Mouse (Mus musculus) retina, postnatal 1 day (tissue): ENCODE results near the gene Gm10197.
"Not testable (repeated sequence)": the region's sequence is repeated elsewhere in the genome, so short reads cannot be mapped to it uniquely, and the experiment has no call there.

ENCODE experiments used
- DNase-seq: peaks from one replicate; pipeline ENCODE4 v3.0.0-alpha.2; 2012

The Gm10197 gene

DNA sequence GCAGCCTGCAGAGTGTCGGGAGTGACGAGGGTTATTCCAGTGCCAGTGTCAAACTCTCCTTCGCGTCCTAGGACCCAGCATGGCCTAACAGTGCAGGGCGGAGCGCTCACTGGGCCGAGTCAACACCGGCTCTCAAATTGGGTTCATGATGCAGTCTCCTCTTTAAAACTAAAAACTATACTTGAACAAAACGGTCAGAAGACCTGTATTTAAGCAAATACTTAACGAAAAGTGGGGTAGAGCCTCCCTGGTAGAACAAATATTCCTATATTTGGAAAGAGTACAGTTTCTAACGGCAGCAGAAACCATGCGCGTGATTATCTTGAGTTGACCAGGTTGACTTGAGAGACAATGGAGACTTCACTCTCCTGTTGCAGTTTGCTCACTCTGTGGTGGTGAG lies at the start of gene Gm10197:
TSS of gene Gm10197 (minus strand) at position 101 of the 400 bp plus-strand sequence.
- DNase-seq, result no peak

- peak; percentile 86 for DNase-seq
Observed at GRCm38 (mm10) chr19:53420924-53421582, 49.5 kb upstream of the Gm10197 start.

DNA sequence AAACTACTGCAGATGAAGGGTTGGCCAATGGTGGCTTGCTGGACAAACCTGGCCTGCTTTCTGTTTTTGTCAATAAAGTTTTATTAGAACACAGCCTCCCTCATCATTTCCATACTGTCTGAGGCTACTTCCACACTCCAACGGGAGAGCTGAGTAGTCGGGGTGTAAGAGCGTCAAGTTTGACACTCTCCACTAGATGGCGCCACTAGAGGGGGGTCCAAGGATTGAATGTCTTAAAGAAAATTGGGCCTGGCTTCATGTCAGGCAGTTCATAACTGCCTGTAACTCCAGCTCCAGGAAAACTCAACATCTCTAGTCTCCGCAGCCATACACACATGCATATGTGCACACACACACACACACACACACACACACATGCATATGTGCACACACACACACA lies 48.3 kb upstream of the Gm10197 start:
- DNase-seq, result peak; percentile 83

DNA sequence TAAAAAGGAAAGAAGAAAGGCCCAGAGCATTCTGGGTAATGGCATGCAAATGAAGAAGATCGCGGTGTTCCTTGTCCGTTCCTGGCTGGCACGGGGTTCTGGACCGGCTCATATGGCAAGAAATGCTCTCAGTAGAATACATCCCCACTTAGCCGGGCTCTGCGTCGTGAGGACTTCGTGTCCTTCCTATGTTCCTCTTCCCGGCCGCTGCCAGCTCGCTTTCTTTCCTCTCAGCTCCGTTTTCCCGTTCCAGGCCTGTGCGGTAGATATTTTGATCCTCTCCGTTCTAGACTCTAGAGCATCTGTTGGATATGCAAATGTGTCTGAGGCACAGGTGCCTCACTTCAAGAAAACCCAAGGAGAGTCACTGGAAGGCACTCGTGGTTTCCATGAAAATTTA lies 43.6 kb upstream of the Gm10197 start:
- no peak for DNase-seq

DNA sequence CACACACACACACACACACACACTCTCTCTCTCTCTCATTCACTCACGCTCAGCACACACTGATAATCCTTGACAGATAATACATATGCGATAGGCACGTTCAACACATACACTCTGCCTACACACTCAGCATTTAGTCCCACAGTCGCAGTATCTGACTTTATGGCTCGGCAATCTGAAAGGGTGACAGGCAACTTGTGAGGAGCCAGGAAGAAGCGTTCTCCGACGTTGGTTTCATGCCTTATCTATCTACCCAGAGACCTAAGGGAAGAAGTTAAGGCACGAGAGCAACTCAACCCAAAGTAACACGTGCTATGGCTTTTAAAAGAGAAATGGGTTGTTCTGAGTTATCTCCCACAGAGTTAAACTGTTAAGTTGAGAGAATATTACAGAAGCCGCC lies 43.1 kb upstream of the Gm10197 start:
- no peak for DNase-seq

GRCm38 (mm10) chr19:53413617-53414380 lies 42.2 kb upstream of the Gm10197 start:
- DNase-seq, result no peak

DNA sequence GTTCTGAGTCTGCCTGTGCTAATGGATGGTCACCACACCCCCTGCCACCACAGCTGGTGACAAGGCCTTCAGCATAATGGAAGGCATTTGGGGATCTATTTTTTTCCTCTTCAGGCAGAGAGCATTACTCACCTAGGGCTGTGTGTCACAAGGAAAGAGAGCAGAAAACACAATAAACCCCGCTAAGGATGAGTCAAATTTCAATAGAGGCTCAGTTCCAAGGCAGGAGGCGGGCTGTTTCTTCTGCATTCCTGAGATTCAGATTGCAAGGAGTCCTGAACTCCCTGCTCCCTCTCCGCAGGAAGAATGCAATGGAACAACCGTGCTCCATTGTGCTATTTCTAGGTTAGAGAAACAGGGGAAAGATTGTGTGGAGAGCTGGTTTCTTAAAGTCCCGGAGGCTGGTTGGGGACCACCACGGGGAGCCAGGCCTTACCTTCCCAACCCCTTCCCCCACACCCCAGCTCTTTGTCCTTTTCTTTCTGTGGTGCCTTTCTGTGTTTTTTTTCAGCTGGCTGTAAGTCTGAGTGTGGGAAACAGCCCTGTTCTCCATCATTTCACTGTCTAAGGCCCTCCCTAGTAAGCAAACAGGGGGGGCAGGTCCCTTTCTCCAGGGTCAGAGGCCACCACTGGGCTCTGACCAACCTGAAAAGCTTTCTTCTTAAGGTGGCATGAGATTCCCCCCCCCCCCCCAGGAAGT lies 40.7 kb upstream of the Gm10197 start:
- no peak for DNase-seq

DNA sequence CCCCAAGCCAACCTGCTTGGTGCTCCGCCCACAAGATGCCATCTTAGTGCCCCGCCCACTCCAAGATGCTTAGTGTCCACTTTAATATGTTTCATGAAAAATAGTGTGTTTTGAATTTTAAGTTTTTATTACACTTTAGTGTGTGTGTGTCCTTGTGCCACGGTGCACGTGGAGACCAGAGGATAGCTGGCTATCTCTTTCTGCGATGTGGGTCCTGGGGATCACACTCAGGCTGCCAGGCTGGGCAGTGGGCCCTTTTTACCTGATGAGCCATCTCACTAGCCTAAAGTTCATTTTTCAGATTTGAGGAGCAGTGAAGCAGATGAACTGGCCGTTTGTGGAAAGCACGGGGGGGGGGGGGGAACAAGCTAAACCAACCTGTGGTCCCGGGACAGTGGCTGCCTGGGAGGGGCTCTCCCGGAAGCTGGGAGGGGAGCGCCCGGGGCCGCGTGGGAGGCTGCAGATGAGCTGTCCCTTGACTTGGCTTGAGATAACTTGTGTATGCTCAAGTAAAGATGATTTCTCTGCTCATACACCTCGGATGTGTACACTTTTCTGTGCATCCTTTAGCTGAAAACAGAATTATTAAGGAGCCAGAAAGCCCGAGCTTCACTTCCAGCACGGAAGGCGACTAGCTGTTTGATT lies 38.2 kb upstream of the Gm10197 start:
- no peak for DNase-seq

DNA sequence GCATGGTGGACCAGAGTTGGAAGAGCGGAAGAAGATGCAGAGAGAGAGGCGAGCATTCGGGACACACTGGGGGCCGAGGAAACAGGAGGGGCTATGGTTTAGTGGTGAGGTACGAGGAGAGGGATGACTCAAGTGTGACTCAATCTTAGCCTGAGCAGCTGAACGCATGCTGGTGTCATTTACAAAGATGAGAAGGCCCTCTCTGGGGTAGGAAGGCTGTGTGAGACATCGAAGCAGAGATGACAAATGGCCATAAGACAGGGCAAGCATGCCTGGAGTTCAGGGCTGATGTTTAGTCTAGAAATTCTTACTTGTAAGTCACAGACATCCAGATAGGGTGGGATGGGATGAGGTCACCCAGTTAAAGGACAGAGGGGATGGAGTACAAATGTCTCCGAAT lies 36.8 kb upstream of the Gm10197 start:
- no peak for DNase-seq

DNA sequence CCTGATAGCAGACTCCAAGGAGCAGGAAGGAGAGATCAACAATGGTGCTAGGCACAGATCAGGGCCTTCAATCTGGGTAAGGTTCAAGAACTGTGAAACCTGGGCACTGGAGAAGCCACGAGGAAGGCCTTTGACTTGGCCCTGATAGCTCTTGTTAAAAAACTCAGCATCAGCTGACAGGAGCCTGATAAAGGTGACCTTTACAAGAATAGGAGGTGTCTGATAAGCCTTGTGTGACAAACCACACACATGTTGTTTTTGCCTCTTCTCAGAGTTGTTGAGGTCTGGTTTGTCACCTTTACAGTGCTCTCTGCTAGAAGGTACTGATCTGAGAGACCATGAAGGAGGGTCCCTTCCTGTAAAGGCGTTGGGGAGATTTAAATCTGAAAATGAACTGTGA lies 35.8 kb upstream of the Gm10197 start:
- no peak for DNase-seq

DNA sequence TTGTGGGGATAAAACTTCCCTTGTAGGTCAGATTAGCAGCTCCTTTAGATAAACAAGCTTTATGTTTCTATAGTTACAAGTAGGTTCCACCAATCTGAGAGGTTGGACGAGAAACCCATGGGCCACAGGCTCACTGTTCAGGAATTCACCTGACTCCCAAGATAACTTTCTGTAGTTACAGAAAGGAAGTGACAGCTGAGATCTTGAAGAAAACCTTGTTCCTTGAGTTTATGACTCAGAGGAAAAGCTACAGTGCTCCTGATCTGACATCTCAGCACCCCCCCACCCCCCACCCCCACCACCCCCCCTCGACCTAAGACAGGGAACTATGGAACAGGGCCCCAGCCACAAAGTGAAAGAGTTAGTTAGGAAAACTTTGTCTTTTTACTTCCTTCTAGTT lies 34.2 kb upstream of the Gm10197 start:
- DNase-seq, result no peak

GRCm38 (mm10) chr19:53404837-53405356 lies 33.3 kb upstream of the Gm10197 start:
- peak; percentile 54 for DNase-seq

DNA sequence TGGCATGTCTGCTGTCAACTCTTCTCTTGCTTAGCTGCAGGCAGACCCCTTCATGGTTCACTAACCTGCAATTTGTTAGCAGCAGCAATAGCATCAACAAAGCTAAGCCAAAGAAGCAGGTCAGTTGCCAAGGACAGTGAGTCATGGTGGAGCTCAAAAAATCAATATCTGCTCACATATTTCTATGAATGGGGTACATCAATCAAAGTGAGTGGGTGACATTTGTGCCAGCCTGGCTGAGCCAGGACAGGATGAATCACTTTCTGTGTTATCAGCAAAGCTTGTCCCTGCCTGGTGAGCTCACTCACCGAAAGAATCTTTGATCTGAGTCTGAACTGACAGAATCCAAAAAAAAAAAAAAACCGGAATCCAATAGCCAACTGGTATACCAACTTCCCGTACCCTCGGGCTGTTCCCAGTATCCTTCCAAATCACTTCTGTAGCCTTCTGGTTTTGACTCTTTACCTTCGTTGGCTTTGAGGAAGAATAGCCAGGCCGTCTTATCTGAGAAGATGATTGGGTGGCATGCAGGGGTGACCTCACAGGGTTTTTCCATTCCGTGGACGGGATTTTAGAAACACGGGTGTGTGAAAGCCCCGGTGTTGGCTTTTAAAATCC lies 32.8 kb upstream of the Gm10197 start:
- DNase-seq, result peak; percentile 55

DNA sequence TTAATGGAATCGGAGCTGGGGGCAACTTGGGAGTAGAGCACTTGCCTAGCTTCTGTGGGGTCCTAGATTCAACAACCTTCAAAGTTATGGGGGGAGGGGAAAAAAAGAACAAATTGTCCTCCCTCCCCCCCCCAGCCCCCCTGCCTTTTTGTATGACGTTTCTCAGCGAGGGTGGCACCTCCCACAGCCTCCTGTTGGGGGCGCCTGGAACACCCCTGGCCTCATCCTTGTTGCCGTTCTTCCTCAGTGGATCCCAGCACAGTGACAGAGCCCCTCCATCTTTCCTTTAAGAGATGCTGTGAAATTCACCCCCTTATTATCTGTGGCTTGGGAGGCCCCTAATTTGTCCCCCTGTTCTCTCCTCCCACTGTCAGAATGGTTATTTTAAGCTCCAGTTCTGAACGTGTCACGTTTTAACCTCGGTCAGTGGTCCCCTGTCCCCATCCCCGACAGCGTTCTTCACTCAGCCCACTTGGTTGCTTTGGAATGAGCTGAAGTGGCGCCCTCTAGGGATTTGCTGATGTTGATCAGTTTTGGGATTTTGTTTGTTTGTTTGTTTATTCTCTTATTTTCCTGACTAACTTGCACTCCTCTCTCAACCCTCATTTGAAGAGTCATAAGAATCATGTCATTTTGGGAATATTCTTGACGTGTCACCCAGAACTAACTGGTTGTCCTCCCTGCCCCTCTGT lies 31.3 kb upstream of the Gm10197 start:
- DNase-seq, result peak; percentile 30

DNA sequence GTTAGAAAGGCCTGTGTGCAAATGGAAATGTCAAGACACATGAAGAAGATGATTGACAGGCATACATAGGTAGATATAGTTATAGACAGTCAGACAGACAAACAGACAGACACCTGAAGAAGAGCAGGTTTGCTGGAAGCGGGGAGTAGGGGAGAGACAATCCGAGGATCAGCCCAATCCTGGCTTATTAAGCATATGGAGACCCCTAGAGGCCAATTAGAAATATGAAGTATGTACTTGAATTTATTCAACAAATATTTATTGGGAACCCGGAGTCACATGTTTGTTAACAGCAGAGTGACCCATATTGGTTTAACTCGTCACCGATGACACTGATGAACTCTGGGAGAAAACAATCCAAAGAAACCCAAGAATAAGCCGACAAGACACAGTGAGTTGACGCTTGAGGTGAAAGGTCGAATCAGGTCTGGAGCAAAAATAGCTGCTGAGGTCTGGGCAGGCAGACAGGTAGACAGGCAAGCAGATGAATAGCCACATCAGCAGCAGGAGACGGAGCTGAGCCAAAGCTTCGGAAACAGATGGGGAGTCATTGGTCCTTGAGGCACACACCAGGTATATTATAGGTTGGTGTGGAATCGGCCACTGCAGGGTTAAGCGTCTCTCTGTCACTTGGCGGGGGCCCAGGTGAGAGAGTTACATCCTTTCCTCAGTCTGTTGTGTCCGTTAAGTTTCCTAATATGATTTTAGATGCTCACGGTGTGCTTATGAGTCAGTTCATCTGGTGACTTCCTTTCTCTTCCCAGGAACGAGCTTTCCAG lies 29.0 kb upstream of the Gm10197 start:
- DNase-seq, result no peak

DNA sequence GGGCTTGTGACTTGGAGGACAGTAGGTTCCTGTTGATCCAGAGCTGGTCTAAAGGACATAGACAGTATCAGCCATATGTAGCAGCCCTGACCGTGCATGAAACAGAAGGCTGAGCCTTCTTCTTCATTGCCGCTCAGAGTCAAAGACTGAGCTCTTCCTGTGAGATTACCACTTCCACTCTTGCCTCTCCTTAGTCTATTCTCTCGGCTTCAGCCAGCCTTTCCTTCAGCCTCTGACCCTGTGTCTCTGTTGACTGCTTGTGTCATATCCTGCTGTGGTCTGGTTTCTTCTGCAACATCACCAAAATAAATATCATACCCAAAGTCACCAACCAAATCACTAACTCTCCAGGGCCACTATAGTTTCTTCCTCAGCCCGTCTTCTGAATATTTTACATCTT lies 27.6 kb upstream of the Gm10197 start:
- DNase-seq, result no peak

DNA sequence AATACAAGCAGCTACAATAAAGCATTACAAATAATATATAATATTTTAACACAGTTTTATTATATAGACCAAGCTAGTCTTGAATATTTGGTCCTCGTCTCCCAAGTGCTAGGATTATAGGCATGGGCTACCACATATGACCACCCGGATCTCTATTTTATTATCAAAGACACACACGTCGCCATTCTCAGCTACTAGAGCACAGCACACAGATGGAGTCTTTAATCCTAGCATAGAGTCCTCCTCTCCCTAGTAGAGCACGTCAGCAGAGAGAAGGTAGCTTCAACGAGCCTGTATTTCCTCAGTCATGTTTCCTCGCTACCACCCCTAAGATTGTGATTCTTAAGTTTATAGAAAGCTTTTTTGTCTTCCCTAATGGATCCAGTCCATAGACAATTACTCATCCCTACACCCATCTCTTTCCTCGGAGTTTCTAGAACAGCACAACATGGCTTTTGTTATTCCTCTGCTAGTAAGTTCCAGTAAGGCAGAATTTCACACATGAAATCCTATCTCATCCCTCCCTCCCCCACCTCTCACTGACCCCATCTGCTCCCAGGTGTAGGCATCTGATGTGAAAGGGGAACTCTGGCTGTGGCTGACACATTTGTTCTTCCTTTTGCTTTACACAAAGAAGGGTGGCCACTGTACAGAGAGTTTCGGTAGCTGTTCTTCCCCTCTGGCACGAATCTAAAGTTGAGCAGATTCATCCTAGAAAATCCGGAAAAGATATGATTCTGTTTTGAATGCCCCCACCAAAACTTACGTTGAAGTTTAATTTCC lies 26.1 kb upstream of the Gm10197 start:
- no peak for DNase-seq

GRCm38 (mm10) chr19:53395805-53396204 lies 24.2 kb upstream of the Gm10197 start:
- not testable (repeated sequence) for DNase-seq

GRCm38 (mm10) chr19:53394956-53395355 lies 23.4 kb upstream of the Gm10197 start:
- DNase-seq, result not testable (repeated sequence)

DNA sequence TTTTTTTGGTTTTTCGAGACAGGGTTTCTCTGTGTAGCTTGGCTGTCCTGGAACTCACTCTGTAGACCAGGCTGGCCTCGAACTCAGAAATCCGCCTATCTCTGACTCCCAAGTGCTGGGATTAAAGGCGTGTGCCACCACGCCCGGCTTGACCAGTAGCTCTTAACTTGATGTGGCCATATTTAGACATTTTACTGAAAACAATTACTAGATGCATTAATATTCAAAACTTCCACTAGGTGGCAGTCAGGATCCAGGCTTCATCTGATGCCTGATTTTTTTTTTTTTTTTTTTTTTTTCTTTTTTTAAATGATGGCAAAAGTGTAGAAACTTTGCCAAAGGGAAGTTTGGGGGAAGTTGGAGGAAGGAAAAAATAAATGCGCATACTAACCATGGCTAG lies 23.0 kb upstream of the Gm10197 start:
- peak; percentile 81 for DNase-seq
